Mouse (Mus musculus) cerebellum, postnatal 25 days (tissue): ENCODE data around the gene Cmah.
A peak's percentile ranks its signal among the peaks of the same experiment; 100 is the strongest.
"Not testable (repeated sequence)": the region's sequence is repeated elsewhere in the genome, so short reads cannot be mapped to it uniquely, and the experiment has no call there.

Source experiments
- DNase-seq, 2 experiments: peaks; one replicate each; pipeline ENCODE4 v3.0.0; 2021; ENCODE audit warnings: mixed read lengths in 2 of 2

Cmah gene

GRCm38 (mm10) chr13:24342091-24342490, 14.9 kb downstream of the Cmah start:
- DNase-seq = no peak

- DNase-seq = no peak
Measured at GRCm38 (mm10) chr13:24353004-24353403, 25.8 kb downstream of the Cmah start.

GRCm38 (mm10) chr13:24354751-24355150, 27.5 kb downstream of the Cmah start:
- no peak for DNase-seq

GRCm38 (mm10) chr13:24359181-24359580, 32.0 kb downstream of the Cmah start:
- no peak for DNase-seq

- no peak for DNase-seq
Measured at GRCm38 (mm10) chr13:24365191-24365590, 38.0 kb downstream of the Cmah start.

GRCm38 (mm10) chr13:24372893-24373599, 45.8 kb downstream of the Cmah start:
- DNase-seq = no peak

GRCm38 (mm10) chr13:24374606-24375005, 47.4 kb downstream of the Cmah start:
- DNase-seq = not testable (repeated sequence)

GRCm38 (mm10) chr13:24375320-24376203, 48.4 kb downstream of the Cmah start:
- DNase-seq = no peak

GRCm38 (mm10) chr13:24380713-24381112, 53.5 kb downstream of the Cmah start:
- DNase-seq = no peak

GRCm38 (mm10) chr13:24383885-24384284, 56.7 kb downstream of the Cmah start:
- DNase-seq = no peak

- DNase-seq = no peak
Measured at GRCm38 (mm10) chr13:24391892-24392291, 64.7 kb downstream of the Cmah start.

GRCm38 (mm10) chr13:24392655-24393054, 65.5 kb downstream of the Cmah start:
- DNase-seq = no peak

GRCm38 (mm10) chr13:24393055-24393454, 65.9 kb downstream of the Cmah start:
- DNase-seq = no peak

- no peak for DNase-seq
Measured at GRCm38 (mm10) chr13:24395815-24396214, 68.6 kb downstream of the Cmah start.

GRCm38 (mm10) chr13:24397181-24397580, 70.0 kb downstream of the Cmah start:
- DNase-seq = no peak

GRCm38 (mm10) chr13:24398488-24398887, 71.3 kb downstream of the Cmah start:
- no peak for DNase-seq

- DNase-seq = not testable (repeated sequence)
Measured at GRCm38 (mm10) chr13:24401821-24402220, 74.6 kb downstream of the Cmah start.

- DNase-seq = no peak
Measured at GRCm38 (mm10) chr13:24403054-24403453, 75.8 kb downstream of the Cmah start.

- DNase-seq = no peak
Measured at GRCm38 (mm10) chr13:24406847-24407246, 79.6 kb downstream of the Cmah start.

- no peak for DNase-seq
Measured at GRCm38 (mm10) chr13:24414635-24415206, 87.5 kb downstream of the Cmah start.

GRCm38 (mm10) chr13:24415506-24416206, 88.5 kb downstream of the Cmah start:
- no peak for DNase-seq

- DNase-seq = peak in 1 of 2 experiments; percentile 25
Measured at GRCm38 (mm10) chr13:24416409-24416808, 89.2 kb downstream of the Cmah start.

- DNase-seq = no peak
Measured at GRCm38 (mm10) chr13:24418024-24418423, 90.8 kb downstream of the Cmah start.
